Mouse (Mus musculus) erythroblast, embryonic 14.5 days (primary cell): ENCODE data around the gene Mtcl1.

Source experiments
- GATA1 ChIP-seq: IDR thresholded peaks from 2 replicates; pipeline ENCODE4 v1.6.1; 2012; ENCODE audit warnings: low read length, inconsistent platforms, mixed read lengths
- TAL1 ChIP-seq: IDR thresholded peaks from 3 replicates; pipeline ENCODE4 v1.6.1; 2012; ENCODE audit warnings: low read length, inconsistent platforms, mixed read lengths

GRCm38 (mm10) chr17:66399780-66400179, 49.8 kb downstream of the Mtcl1 start:
- TF ChIP-seq TAL1, result no peak
- TF ChIP-seq GATA1, result no peak
